Mouse (Mus musculus): Measurements from ENCODE around the gene Gpc3.
"Not testable (repeated sequence)": the region's sequence is repeated elsewhere in the genome, so short reads cannot be mapped to it uniquely, and the experiment has no call there.

The Gpc3 gene

DNA sequence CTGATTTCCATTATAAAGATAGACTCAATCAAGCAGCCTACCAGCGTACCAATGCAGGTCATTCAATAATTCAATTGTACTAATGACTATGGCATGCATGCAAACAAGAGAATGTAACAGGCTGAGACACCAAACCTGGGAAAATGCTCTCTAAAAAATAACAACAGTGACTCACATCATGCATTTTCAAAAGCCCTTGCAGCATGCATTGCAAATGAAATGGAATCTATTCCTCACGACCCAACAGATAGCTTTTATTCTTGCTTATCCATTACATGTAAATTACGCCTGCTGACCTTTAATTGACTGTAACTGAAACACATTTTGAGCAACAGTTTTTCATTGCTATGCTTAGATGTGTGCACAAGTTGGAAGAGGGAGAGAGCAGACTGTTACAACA is 200.8 kb downstream of the Gpc3 start:
- no peak for ATAC-seq (ENCODE audit: low TSS enrichment)

DNA sequence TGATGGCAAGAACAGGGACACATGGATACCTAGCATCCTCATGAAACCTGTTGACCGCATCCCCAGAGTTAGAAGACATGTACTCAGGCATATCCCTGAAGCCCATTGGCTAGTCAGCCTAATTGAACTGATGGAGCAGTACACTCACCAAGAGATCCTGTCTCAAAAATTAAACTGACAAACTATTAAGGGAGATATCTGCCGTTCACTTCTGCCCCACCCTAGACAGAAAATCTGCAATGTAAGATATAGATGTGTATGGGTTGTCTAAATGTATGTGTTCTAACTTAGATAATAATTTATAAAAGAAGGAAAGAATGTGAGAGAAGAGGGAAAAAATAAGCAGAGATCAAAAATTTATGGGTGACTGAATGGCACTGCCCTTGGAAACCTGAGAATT is 212.6 kb downstream of the Gpc3 start:
- ATAC-seq (ENCODE audit: low TSS enrichment): no peak

DNA sequence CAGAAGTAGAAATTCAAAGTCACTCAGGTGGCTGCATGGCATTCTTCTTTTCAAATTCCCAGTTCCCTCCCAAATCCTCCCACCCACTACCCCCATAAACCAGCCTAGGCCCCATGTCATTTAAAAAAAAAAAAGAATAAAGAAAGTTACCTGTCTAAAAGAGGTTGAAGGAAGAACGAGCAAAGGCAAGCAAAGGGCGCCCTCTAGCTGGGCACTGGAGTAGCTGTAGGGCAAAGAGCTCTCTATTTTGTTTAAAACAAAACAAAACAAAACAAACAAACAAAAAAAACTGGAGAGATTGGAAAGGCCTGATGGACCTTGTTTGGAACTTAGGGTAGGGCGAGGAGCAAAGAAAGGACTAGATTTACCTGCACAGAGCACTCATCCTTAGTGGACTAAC is 238.6 kb downstream of the Gpc3 start:
- ATAC-seq (ENCODE audit: low TSS enrichment): no peak

DNA sequence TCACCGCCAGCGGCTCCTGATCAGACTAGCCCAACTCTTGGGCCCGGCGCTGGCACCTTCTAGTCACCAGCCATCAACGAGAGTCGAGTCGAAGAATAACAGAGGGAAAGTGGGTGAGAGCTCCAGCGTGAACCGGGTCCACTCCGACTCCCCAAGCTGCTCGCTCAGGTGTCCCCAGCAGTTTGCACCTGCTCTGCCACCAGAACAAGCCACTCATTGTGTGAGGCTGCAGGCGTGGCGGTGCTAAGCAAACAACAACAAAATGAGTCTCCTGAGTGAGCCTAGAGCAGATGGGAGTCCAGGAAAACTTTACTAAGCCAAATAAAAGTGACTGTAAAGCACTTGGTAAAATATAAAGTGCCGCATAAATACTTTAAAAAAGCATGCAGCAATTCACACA is 239.5 kb downstream of the Gpc3 start:
- ATAC-seq (ENCODE audit: low TSS enrichment): no peak

DNA sequence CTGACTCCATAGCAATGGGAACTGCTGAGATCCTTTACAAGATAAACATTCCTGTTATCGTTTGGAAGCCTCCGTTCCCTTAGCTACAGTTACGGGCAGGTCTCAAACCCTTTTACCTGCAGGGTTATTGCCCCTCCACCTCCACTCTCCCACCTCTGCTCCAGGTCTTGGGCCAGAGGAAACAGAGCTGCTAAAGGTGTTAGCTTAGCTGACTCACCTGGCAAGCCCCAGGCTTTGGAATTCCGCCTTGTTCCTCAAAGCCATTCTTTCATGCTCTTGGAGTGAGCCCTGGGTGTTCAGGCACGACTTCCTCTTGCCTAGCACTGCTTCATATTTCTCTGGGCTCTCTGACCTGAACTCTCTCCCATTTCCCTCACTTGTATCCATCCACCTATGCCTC is 241.3 kb downstream of the Gpc3 start:
- no peak for ATAC-seq (ENCODE audit: low TSS enrichment)

DNA sequence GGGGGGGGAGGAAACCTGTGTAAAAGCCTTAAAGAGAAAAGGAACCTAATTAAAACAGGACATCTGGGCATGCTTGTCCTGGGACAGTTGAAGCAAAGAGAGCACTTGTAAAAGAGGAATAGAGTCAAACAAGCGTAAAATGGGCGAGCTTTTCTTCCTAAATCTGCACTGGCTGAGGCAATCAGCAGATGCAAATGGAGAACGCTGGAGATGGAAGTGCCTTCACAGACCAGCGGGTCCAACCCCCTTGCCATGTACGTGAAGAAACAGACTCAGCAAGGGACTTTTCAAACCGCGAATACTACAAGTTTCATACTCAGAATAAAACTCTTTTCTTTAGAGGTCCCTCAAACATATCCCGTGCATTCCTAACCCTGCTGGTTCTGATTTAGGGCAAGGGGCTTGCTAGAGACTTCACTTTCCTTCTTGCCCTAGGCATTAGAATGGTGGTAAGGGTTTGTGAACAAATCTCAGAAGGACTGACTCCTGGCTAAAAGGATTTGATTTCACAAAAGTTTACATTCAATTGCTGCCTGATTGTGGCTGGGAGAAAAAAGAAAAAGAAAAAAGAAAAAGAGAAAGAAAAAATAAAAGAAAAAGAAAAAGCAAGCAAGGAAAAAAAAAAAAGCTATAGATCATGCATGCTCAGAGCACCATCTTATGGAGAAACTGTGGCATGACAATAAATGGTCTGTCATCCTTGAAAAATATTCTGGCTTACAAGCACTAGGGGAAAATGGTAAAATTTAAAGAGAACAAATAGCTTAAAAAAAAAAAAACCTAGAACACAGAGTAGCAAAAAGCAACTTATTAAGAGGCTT is 243.6 kb downstream of the Gpc3 start:
- no peak for ATAC-seq (ENCODE audit: low TSS enrichment)

DNA sequence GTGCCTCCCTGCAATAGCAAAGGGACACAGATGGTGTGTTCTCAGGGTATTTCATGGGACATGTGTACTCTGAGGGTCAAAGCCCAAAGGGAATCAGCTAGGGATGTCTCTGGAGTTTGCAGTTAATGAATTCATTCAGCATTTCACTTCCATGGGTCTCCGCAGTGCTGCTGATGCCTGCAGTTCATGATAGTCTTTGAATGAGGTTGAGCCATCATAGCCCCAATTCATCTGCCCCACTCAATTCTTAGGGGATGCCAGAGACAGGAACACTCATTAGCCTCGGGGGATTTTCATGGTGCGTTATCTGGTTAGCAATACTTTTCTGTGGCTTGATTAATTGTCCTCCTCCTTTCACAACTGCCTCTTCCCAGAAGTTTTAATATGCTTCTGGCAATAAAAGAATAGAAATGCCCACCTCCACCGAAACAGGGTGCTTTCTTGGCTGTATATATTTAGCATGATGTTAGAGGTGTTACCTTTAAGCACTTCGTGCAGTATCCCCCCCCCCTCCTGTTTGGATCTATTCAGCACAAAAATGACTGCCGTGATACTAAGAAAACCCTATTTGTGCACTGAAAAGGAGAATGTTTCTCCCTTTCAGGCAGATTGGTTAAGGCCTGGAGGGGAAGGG is 244.3 kb downstream of the Gpc3 start:
- ATAC-seq (ENCODE audit: low TSS enrichment): no peak

DNA sequence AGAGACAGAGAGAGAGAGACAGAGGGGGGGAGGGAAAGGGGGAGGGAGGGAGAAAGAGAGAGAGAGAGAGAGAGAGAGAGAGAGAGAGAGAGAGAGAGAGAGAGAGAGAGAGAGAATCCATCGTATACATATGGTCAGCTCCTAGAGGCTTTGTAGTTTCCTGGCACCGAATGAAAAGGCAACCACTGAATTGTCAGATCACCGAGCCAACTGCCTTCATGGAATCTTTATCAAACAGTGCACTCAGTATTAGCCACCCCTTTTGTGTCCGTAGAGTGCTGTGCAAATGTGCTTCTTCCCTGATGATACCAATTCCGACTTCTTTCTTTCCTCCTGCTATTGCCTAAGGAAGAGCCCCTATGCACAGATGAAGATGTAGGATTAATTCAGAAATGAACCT is 246.9 kb downstream of the Gpc3 start:
- ATAC-seq (ENCODE audit: low TSS enrichment): no peak

DNA sequence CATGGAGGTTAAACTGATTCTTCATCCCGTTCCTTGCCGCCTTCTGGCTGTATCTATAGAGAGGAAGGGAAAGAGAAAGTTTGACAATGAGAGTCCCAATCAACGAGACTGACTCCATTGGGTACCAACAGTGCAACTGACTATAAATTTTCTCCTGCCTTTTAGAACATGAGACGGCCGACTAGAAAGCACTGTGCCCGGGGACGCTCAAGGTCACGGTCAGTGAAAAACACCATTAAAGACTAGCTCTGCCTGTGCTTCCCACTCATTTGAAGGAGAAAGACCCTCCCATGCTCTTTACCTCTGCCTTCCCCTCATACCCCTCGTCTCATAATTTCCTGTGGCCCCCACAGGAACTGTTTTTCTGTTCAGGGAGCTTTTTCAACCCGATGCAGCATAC is 248.0 kb downstream of the Gpc3 start:
- ATAC-seq (ENCODE audit: low TSS enrichment): no peak

DNA sequence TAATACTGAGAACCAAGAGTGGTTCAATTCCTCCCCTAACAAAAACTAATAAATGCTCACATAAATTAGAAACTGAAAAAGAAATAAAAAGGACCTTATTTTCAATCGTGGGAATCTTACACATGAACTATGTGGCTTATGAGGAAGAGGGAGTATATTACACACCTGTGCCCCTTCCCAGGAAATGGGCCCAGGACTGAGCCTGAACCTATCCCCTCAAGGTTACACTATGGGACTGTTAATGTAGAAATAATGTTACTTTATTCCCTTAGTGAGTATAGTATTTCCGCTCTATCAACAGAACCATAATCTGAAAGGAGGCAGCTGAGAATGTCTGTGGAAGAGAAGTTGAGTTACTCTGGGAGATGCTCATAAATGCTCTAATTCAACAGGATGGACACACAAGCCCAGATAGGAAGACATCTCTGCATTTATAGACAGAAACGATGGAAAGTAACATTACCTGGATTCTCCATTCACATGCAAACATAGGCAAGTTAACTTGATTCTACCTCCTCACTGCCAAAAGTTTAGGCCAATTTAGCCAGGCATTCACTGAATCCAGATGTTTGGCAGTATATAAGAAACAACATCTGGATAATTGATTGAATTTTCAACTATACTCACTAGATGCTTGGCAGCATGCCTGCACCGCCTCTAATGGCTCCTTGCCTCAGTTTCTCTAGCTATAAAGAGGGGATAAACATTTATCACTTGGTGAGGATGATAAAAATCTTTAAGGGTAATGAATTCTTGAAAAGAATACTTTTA is 251.3 kb downstream of the Gpc3 start:
- ATAC-seq (ENCODE audit: low TSS enrichment): no peak

DNA sequence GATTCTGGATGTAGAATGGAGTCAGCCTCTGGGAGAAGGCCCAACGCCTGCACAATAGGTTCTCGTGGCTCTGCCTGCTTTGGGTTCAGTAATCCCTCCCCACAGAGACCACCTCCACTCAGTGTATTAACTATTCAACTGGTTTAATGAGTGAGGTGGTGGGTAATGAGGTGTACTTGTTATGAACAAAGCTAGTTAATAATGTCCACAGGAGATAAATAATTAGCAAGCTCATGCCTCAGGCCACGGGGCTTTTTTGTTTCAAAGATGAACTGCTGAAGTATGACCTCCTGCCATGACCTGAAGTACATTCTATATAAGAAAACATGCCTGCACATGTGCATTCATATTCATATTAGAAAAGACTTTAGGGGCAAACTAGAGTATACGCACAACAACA is 260.8 kb downstream of the Gpc3 start:
- no peak for ATAC-seq (ENCODE audit: low TSS enrichment)

DNA sequence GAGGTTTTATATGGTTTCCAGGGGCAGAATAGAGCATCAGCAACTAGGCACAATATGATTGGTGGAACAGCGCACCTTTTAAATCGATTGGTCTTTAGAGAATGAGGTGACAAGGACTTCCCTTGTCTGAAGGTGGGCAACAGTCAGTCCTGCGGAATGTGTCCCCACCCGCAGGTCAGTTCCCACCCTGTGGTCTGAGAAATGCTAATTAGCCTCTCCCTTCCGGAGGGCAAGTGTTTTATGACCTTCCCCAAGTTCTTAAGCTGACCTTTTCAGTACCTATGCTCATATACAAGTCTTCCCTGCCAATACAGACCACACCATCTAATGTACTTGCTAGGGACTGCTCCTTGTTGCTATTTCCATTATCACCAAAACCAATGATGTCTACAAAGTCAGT is 263.1 kb downstream of the Gpc3 start:
- ATAC-seq (ENCODE audit: low TSS enrichment): not testable (repeated sequence)

DNA sequence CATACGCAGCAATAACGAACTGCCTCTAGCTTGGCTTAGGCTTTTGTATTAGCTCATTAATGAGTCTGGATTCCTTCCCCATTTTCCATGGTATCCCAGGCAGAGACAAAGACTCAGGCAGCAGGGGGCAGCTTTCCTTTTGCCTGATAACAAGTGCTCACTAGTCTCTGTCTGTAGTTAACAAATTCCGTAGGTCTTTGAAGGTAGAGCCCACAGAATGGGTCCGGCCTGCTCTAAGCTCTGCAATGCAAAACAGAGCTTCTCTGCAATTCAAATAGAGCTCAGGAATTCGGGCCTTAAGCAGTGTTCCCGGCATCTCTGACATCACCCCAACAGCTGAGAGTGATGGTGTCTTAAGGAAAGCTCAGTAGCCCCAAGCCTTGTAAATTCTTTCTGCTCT is 265.0 kb downstream of the Gpc3 start:
- ATAC-seq (ENCODE audit: low TSS enrichment): no peak

DNA sequence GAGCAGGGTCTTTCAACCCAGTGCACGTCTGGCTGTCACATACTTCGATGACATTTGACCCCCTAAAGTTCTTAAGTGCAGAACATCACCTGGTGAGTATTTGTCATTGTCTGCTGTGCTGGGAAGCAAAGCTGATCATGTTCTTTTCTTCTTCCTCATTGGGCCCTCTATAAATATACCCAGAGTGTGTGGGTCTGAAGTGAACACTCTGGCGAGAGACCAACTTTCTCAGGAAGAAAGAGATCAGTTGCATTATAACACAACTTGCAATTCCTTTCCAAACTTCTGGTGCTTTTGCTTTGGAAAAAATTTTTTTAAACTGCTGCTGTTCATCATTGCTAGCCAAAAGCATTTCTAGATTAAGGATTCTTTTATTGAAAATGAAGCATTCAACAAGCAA is 269.7 kb downstream of the Gpc3 start:
- peak; percentile 80 for ATAC-seq (ENCODE audit: low TSS enrichment)

DNA sequence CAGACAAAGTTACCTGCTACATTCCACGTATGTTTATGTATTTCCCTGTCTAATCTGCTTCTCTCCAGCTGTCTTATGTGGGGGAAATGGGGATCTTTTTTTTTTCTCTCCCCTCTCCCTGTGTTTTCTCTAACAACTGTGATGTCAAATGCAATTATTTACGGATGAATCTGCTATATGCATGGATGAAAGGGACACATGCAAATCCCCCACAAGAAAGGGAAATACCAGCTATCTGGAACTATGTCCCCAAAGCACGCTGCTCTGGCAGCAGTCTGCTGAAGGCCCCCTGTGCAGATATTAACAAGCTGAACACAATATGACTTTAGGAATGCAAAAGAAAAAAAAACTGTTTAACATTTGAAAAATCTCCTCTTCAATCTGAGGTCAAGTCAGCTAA is 273.5 kb downstream of the Gpc3 start:
- ATAC-seq (ENCODE audit: low TSS enrichment): no peak

DNA sequence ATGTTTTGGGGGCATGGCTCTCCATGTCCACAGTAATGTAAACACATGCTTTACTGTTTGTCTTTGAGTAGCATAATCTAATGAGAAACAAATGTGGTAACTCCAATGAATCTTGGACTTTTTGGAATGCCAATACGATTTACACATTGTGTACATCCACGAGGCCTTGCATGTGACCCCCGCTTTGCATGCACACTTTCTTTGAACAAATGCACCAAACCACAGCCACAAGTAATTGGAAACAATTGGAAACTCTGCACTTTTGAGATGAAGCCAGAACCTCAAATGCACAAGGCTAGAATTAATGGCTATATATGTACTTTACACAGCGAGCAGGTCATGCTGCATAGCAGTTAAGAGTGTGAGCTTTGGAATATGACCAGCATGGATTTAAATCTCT is 292.0 kb downstream of the Gpc3 start:
- ATAC-seq (ENCODE audit: low TSS enrichment): no peak

DNA sequence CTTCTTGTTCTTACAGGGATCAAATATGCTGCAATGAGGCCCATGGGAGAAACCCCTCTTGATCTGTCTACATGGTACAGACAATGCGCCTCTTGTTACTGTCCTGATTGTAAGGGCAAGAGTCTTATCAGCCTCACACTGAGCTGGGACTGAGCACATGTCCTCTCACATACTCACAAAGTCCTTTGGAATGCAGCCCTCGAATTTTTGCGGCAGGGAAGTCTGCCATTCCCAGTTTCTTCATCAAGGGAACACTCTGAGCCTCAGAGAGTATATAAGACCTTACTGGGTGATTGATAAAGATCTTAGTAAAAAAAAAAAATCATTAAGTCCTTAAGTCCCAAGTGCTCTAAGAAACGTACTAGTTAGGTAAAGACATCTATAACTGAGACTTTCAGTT is 293.1 kb downstream of the Gpc3 start:
- ATAC-seq (ENCODE audit: low TSS enrichment): no peak

DNA sequence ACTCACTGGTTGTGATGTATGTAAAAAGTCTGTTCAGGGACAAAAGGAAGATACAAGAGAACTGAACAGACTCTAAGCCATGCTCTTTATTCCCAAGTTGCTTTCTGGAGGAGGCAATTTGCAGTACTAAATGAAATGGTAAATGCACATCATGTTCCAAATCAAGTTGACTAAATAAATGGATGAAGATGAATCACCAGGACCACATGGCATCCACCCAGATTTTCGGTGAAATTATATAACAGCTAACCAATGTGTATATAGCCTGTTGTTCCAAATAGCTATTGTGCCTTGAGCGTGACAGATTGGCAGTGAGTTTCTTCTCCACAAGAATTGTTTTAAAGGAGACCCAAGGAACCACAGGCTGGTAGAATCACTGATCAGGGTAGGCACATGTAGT is 302.8 kb downstream of the Gpc3 start:
- ATAC-seq (ENCODE audit: low TSS enrichment): peak; percentile 44; the same call in 1 of the 2 replicates

DNA sequence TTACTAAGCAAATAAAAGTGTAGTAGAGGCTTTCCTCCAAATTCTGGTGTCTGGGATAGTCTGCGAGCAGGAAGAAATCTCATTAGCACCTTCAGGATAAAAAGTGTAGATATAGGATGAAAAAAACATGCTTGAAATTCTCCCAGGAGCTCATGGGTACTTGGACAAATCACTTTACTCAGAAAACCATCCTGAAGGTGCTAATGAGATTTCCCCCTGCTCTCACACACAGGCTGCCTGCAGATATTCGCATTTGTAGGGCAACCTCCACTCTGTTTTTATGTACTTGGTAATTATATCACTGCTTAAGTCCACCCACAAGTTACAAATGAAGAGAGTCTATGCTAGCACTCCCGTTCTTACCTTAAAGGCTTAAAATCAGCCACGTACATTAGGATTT is 308.5 kb downstream of the Gpc3 start:
- peak; percentile 83 for ATAC-seq (ENCODE audit: low TSS enrichment)

DNA sequence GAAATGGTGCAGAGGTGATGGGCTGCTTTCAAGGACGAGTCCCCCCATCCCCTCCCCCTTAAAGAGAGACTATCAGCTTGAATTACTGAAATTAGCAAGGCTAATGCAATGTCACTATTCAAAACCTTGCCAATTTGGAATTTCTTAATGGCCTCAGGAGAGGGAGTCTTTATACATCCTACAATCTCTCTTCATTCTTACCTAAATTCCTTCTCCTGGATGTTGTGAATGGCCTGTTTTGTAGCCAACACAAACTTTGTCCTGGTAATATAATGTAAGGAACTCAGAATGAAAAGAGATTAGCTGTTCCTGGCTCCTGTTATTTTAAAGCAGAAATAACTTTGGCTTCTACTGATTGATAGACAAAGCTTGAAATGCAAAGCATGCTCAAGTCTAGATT is 325.0 kb downstream of the Gpc3 start:
- no peak for ATAC-seq (ENCODE audit: low TSS enrichment)

DNA sequence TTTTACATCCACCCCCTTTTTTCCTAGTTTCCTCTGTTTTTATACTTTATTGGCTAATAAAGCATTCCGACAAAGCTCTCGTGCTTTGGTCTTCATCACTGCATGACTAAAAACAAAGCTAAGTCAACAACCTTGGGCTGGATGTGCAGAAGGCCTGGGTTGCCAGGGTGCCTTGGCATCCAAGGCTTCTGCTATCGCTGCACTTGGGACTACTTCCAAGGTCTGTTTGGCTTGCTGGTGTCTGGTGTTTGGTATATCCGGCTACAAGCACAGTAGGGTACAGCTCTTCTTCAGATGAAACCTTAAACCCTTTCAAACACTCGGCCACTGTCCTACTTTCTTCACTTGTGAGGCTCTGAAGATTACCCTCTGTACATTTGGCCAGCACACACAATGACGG is 325.8 kb downstream of the Gpc3 start:
- no peak for ATAC-seq (ENCODE audit: low TSS enrichment)

DNA sequence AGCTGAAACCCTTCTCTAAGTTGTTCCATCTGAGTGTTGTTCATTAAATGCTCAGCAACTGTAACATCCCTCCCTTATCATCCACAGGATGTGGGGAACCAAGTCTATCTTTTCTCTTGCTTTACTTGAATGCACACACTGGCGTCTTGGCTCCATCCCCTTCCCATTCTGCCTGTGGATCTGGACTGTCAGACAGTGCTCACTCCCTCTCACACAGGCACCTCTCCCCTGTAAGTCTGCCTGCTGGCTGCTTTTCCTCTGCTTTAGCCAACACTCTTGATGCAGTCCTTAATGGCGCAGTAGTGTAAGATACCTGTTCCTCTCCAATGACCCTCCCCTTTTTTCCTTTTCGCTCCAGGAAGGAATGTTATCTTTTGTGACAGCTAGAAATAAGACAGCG is 331.7 kb downstream of the Gpc3 start:
- ATAC-seq (ENCODE audit: low TSS enrichment): no peak

Data from frontal cortex, adult (tissue).